Mouse (Mus musculus): ENCODE results near the gene 4930519P11Rik. TPM values are rescaled to one million over a fixed set of nuclear protein-coding genes. Genes with fewer than 3 reads are reported as not detected.

The 4930519P11Rik gene
- total RNA-seq, 4 experiments from 2014 or later: not detected

DNA sequence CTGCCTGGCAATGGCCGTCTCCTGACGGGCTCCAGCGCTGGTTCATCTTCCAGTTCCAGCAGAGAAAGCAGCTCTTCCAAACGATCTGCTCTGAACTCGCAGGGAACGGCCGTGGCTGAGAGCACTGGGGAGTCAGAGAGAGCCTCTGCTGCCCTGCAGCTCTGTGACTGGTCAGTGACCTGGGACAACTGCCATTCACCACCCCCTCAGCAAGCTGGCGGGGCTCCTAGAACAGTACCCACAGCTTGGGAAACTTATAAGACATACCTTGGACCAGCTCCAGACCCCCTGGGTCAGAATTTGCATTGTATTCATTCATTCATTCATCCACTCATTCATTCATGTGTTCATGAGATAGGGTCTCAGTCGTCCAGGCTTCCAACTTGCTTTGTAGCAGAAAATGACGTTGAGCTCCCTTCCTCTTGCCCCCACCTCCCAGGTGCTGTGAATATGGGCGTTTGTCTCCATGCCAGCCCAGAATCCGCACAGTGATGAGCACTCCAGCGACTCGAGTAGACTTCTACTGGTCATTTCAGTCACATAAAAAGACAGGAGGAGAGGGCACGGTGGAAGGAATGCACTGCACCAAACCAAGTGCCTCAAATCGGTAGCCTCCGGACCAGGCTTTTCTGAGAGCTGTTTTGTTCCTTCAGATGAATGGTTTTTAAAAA, 28.2 kb downstream of the 4930519P11Rik start:
- no peak for DNase-seq (ENCODE audit: low spot score in 2 of 2)

DNA sequence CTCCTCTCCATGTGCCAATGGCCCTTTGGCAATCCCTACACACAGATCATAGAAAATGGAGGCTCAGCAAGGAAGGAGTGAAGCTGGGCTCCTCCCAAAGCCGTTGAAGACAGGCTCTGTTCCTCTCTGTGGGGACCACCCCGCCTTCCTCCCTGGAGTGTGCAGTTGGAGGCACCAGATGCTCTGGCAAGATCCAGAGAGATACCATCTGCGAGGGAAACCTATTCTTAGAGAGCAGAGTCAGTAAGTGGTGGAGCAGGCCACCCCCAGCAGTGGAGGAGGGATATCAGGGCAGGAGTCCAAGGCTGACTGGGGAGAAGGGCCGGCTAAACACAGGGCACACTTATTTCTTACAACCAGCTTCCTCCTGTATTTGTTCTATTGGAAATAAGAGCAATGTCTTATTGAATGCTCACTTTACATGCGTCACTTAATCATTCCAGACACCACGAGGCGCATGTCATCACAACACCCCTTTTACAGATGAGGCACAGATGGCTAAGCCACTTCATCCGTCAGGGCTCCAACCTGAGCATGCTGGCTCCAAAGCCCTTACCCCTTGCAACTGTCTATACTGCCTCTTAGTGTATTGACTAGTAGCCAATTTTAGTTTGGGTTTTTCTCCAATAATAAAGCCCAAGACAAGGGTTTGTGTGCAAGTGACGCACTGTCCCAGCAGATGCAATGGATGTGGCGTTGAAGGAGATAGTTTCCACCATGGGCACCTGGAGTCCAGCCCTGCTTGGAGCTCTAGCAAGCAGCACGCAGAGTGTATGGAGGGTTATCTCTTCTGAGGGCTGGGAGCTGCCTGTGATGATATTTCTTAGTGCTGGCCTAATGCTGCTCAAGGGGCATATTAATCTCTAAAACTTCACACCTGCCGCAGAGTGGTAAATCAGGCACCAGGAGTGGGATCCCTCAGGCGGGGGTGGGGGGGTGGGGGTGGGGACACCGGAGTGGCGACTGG, 29.0 kb downstream of the 4930519P11Rik start:
- peak; percentile 68 to 96 for DNase-seq (ENCODE audit: low spot score in 2 of 2)

GRCm38 (mm10) chr2:154581421-154581820, 31.8 kb downstream of the 4930519P11Rik start:
- no peak for DNase-seq (ENCODE audit: low spot score in 2 of 2)

DNA sequence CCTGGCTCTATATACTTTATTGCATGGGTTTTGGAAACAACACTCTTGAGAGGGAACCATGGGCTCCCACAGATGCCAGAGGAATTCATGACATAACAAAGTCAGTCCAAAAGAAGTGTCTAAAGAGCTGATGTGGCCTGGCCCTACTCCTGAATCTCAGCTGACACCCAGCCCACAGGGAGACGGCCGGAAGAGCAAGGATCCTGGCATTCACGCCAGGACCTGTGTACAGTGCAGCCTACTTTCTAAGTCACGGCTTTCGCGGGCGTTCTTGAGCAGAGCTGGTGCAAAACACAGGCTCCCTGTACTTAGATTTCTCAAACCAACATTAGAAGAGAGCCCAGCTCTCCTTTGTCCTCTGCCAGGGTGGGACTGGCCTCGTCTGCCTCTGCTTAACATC, 32.7 kb downstream of the 4930519P11Rik start:
- no peak for DNase-seq (ENCODE audit: low spot score in 2 of 2)

DNA sequence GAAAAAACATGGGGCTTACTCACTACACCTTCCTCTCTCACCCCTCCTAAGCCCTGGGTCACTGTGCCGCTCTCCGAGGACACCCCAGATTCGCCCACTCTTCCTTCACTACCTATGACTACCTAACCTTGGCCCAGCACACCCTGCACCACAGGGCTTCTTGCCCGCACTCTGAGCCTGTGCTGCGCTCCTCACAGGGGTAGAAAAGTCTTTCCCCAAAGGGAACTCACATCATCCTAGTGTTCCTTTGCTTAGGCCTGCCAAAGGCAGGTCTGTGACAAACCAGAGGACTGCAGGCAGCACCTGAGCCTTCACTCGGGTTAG, 35.5 kb downstream of the 4930519P11Rik start:
- no peak for DNase-seq (ENCODE audit: low spot score in 2 of 2)

DNA sequence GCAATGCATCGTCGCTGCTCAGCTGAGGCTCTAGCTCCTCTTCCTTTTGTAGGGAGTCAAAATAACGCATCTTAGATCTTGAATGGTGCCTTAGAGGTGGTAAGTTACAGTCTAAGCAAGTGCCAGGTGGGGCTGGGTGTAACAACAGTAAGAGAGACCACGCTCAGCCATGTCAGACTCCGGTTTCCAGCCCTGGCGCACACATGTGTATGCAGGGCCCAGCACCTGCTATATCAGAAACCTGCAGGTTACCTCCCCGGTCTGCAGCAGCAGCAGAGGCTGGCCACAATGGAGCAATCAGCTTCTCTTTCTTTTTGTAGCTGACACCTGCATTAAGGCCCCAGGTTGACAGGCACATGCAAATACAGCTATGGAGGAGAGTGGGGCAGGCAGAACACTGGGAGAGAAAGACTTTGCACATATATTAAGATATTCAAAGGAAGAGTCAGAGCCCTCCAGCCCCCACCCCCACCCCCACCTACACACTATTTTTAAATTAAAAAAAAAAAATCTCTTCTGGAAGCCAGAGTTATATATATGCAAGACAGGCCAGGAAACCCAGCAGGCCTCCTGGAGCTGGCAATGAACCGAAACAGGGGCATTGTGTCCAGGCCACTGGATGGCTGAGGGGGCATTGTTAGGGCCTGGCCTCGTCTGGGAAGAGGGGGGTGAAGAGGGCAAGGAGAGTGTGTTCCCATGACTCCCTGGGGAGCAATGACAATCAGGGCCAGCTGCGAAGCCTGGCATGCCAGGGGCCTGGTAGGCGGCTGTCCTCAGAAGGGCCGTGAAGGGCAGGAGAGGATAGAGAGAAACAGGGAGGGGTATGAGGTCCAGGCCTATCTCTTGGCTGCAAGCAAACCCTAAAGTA, 36.1 kb downstream of the 4930519P11Rik start:
- DNase-seq (ENCODE audit: low spot score in 2 of 2): no peak

- no peak for DNase-seq (ENCODE audit: low spot score in 2 of 2)
Measured at GRCm38 (mm10) chr2:154574271-154574670, 39.0 kb downstream of the 4930519P11Rik start.

DNA sequence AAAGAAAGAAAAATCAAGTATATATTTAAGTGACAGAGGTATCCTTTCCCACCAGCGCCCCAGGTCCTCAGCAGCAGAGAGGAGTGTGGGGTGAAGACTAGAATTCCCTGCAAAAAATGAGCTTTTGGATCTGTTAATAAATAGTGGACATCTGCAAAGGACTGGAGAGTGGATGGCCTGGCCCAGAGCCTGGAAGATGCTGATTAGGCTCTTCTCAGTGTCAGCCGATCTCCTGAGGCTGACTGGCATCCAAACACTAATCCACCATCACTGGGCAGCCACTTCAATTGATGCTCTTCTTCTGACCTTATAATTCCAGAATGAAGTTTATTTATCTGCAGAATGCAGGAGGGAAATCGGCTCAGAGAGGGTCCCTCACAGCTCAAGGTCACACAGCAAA, 40.2 kb downstream of the 4930519P11Rik start:
- no peak for DNase-seq (ENCODE audit: low spot score in 2 of 2)

DNA sequence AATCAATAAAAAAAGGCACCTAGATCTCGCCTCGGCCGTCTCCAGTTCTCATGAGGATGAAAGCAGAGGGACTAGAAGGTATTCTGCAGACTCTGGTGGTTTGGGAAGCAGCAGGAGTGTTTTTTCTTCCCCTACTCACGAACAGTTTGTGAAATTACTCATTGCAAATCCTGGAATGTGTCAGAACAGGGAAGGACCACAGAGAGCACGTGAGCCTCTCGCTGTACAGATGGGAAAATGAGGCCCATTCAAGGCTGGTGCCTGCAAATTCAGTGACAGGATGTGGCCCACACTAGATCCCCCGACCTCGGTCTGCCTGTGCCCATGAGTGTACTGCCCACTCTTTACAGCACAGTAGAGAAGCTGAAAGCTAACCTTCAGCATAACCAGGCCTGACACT, 41.3 kb downstream of the 4930519P11Rik start:
- DNase-seq (ENCODE audit: low spot score in 2 of 2): no peak

DNA sequence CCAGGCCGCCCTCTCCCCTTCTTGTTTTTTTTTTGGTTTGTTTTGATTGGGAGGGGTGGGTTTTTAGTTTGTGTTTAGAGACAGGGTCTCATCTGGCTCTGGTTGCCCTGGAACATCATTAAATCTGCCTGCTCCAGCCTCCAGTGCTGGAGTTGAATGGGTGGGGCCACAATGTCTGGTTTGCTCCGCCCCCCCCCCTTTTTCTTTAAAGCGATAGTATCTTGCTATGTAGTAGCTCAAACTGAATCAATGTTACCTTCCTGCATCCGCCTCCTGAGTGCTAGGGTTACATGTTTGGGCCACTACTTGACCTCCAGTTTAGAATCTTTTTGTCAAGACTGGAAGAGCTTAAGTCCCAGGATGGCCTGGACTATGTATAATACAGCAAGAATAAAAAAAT, 42.0 kb downstream of the 4930519P11Rik start:
- no peak for DNase-seq (ENCODE audit: low spot score in 2 of 2)

DNA sequence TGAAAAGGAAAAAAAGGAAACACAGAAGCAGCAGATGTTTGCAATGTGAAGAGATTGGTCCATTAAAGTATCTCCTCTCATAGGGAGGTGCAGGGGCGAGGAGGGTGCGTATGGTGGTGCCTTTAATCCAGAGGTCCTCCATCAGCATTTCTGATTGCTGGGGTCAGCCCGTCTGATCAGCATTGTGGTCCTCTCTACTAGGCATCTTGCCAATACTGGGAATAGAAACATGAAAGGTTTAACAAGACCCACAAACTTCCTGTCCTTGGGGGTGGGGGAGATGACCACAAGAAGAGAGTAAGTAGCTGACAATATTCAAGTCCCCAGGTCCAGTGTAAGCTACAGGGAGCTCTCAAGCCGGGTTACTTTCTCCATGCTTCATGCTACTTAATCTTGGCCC, 42.6 kb downstream of the 4930519P11Rik start:
- no peak for DNase-seq (ENCODE audit: low spot score in 2 of 2)

- peak; percentile 78 to 86 for DNase-seq (ENCODE audit: low spot score in 2 of 2)
Measured at GRCm38 (mm10) chr2:154569836-154570286, 43.4 kb downstream of the 4930519P11Rik start, which contains the start of gene E2f1. E2f1 (minus strand) TSS chr2:154569892.

DNA sequence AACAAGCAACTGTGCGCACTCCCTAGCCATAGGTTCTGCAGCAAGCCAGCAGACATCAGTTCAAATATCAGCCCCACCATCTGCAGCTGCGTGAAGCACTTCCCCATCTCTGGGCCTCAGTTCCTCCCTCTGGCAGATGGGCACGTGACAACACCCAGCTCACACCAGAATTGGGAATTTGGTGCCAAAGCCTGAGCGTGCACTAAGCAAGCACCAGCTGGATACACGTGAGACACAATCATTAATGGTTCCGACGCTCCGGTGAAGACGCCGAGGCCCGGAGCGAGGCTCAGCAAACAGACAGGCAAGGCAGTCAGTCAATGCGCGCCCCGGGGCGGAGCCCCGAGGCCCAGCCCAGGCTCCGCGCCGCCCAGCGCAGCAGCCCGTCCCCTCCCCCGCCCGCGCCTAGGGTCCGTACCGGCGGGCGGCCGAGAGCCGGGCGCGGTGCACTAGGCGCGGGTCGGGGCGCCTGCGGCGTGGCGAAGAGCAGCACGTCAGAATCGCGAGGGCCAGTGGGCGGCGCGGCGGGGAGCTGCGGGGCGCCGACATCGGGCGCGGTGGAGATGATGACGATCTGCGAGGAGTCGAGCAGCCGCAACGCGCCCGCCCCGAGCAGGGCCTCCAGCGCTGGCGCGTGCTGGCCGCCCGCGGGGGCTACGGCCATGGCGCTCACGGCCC, 44.0 kb downstream of the 4930519P11Rik start:
- DNase-seq (ENCODE audit: low spot score in 2 of 2): peak in 1 of 2 experiments; percentile 58

- no peak for DNase-seq (ENCODE audit: low spot score in 2 of 2)
Measured at GRCm38 (mm10) chr2:154568329-154569070, 44.7 kb downstream of the 4930519P11Rik start.

- no peak for DNase-seq (ENCODE audit: low spot score in 2 of 2)
Measured at GRCm38 (mm10) chr2:154567766-154568165, 45.5 kb downstream of the 4930519P11Rik start.

GRCm38 (mm10) chr2:154566641-154567040, 46.6 kb downstream of the 4930519P11Rik start:
- DNase-seq (ENCODE audit: low spot score in 2 of 2): no peak

GRCm38 (mm10) chr2:154565562-154565961, 47.7 kb downstream of the 4930519P11Rik start:
- DNase-seq (ENCODE audit: low spot score in 2 of 2): no peak

GRCm38 (mm10) chr2:154563612-154564170, 49.5 kb downstream of the 4930519P11Rik start:
- no peak for DNase-seq (ENCODE audit: low spot score in 2 of 2)
